Mouse (Mus musculus) C2C12 (cell line): ENCODE data around the gene Cacna2d4.

Experiments used
- CEBPB ChIP-seq: IDR thresholded peaks from one replicate; pipeline ENCODE4 v1.6.1; 2011; ENCODE audit warnings: low read depth, mild to moderate bottlenecking, control low read depth, moderate library complexity
- CTCF ChIP-seq: IDR thresholded peaks from one replicate; pipeline ENCODE4 v1.5.1; 2011; ENCODE audit not compliant: control insufficient read depth, insufficient read depth, insufficient read length
- FOSL1 ChIP-seq: IDR thresholded peaks from one replicate; pipeline ENCODE4 v1.8.0; 2011; ENCODE audit warnings: mild to moderate bottlenecking, low read length; ENCODE audit not compliant: poor library complexity, insufficient read depth, severe bottlenecking
- MAX ChIP-seq: IDR thresholded peaks from one replicate; pipeline ENCODE4 v1.6.1; 2011; ENCODE audit warnings: mild to moderate bottlenecking, control low read depth
- MYOD1 ChIP-seq: IDR thresholded peaks from one replicate; pipeline ENCODE4 v1.6.1; 2011; ENCODE audit warnings: low read depth; ENCODE audit not compliant: control insufficient read depth, insufficient read length
- MYOG ChIP-seq: IDR thresholded peaks from one replicate; pipeline ENCODE4 v1.6.1; 2011; ENCODE audit not compliant: control insufficient read depth, insufficient read length; ENCODE audit errors: extremely low read depth
- USF1 ChIP-seq: IDR thresholded peaks from one replicate; pipeline ENCODE4 v1.6.1; 2011; ENCODE audit warnings: low read depth, mild to moderate bottlenecking, control low read depth, moderate library complexity

DNA sequence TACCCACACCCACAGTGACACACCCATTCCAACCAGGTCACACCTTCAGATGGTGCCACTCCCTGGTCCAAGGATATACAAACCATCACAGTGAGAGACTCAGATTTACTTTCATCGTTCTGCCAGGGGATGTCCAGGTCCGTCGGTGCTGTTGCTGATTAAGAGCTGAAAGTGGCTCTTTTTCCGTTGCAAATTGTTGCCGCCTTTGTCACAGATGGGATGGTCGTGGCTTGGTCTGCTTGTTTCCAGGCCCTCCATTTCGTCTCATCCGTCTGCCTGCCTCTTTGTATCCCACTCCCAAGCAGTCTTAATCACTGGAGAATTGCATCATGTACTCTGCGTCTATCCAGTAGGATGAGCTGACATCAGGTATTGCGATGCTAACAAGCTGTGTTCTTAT is 13.4 kb downstream of the Cacna2d4 start:
- TF ChIP-seq CTCF (no peak), CEBPB (no peak), MAX (no peak), MYOG (no peak), USF1 (no peak), FOSL1 (no peak), MYOD1 (no peak)
